Mouse (Mus musculus) heart, adult 2 months (tissue): ENCODE measurements around the gene Gm16405. TPM values are rescaled to one million over a fixed set of nuclear protein-coding genes. Genes with fewer than 3 reads are reported as not detected.
"Not testable (repeated sequence)": the region's sequence is repeated elsewhere in the genome, so short reads cannot be mapped to it uniquely, and the experiment has no call there.

ENCODE experiments used
- DNase-seq, 2 experiments: peaks; one replicate each; pipeline ENCODE4 v3.0.0; 2021
- H3K27ac ChIP-seq: fragments of 200-600 bp; 2 replicates; pipeline ENCODE4 v1.8.1; 2022
- H3K27me3 ChIP-seq: fragments of 200-500 bp; 2 replicates; pipeline ENCODE4 v1.6.1; 2012; ENCODE audit warnings: mild to moderate bottlenecking, low read length, inconsistent platforms, mixed read lengths; ENCODE audit not compliant: control insufficient read depth, insufficient read depth
- H3K36me3 ChIP-seq: fragments of 200-500 bp; 2 replicates; pipeline ENCODE4 v1.6.1; 2012; ENCODE audit warnings: low read length, inconsistent platforms; ENCODE audit not compliant: control insufficient read depth, insufficient read depth
- H3K4me1 ChIP-seq: fragments of 200-500 bp; 2 replicates; pipeline ENCODE4 v1.6.1; 2011; ENCODE audit warnings: low read length; ENCODE audit not compliant: control insufficient read depth, insufficient read depth
- H3K4me3 ChIP-seq: fragments of 200-600 bp; 2 replicates; pipeline ENCODE4 v1.8.1; 2022
- H3K79me2 ChIP-seq: fragments of 200-500 bp; replicated peaks from 2 replicates; pipeline ENCODE4 v1.6.1; 2012; ENCODE audit warnings: mild to moderate bottlenecking, inconsistent platforms, low read length, moderate library complexity, mixed read lengths; ENCODE audit not compliant: control insufficient read depth, insufficient read depth
- H3K9ac ChIP-seq: fragments of 200-500 bp; 2 replicates; pipeline ENCODE4 v1.6.1; 2012; ENCODE audit warnings: low read depth, mild to moderate bottlenecking, control low read depth, inconsistent platforms, low read length, mixed read lengths
- WGBS: fragments of 180-500 bp; shearing (Covaris S2); methylation state at CpG from one replicate; pipeline ENCODE4 v1.1.7; 2018; 5-methylcytosine and 5-hydroxymethylcytosine counted together
- intact Hi-C: fragments of 180-260 bp; cut with DNase I; formaldehyde crosslinking; loops from one replicate; pipeline ENCODE4 v1.15.1; 2025
- long read RNA-seq: library from polyadenylated mRNA; stranded (forward); transcript quantifications from one replicate; pipeline ENCODE4 v2.0.0, GENCODE M21; 2021
- polyA plus RNA-seq: library from polyadenylated mRNA; depleted of rRNA; stranded (reverse); fragments of >200 nt; gene quantifications from 2 replicates; pipeline ENCODE4 v1.2.3, GENCODE M21; 2012; rRNA removed
- total RNA-seq, 2 experiments: library from RNA; stranded (reverse); gene quantifications; 2 replicates each; pipeline ENCODE4 v1.2.3; 2021

Gm16405 gene
- total RNA-seq: not detected
- not detected in 2 replicates for polyA plus RNA-seq
- long read RNA-seq: 0 reads

GRCm38 (mm10) chrX:54530908-54531307 is at the start of gene Gm16405:
TSS of gene Gm16405 (plus strand) at chrX:54531208.
- H3K27me3 ChIP-seq, H3K4me3 ChIP-seq, H3K9ac ChIP-seq, H3K36me3 ChIP-seq, DNase-seq, H3K4me1 ChIP-seq, H3K79me2 ChIP-seq, H3K27ac ChIP-seq, intact Hi-C loops: not testable (repeated sequence)
- WGBS: no CpG with 5 or more reads among the region's 7 CpGs

Other genes with a start within 250 kb of the Gm16405 start
- not detected for gene Gm16430, start 91.0 kb downstream of the Gm16405 start, total RNA-seq
- not detected in 2 replicates for gene Gm16430, start 91.0 kb downstream of the Gm16405 start, polyA plus RNA-seq